Mouse (Mus musculus): ENCODE data around the gene Trim44. TPM values are rescaled to one million over a fixed set of nuclear protein-coding genes. Genes with fewer than 3 reads are reported as not detected.

Gene Trim44
- polyA plus RNA-seq, 1 experiment from 2014 or later, result 16.2 TPM

DNA sequence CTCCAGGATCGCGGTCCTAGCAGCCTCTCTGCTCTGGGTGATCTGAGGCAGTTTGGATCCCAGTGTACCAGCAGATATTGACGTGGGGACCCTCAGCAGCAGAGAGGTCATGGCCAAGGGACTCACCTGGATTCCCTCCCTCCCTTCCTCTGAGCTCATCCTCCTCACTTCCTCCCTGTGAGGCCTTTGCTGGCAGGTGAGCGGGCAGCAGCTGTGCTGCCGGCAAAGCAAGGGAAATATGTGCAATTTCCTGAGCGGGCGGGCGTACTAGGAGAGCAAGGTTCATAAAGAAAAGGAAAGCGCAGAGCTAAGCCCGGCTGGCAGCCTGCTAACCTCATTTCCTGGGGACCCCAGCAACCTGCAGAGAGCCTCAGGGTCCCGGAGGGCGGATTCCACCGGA is 148.5 kb downstream of the Trim44 start:
- H3K9me3 ChIP-seq (replicated peaks; ENCODE audit: control insufficient read depth, low read length), result no peaks in the 10 kb centered on the region
- 12% methylated on average over 13 of the region's 13 CpGs for WGBS
- peaks cover 19% of the 10 kb centered on the region for H3K4me1 ChIP-seq (ENCODE audit: control insufficient read depth, insufficient read depth, low read length)
- no peaks in the 10 kb centered on the region for H3K36me3 ChIP-seq (ENCODE audit: control insufficient read depth, insufficient read depth, low read length)
- H3K27me3 ChIP-seq (ENCODE audit: control insufficient read depth, insufficient read depth, low read length), result peaks cover 10% of the 10 kb centered on the region
- H3K4me3 ChIP-seq (replicated peaks; ENCODE audit: low read length), result peak overlapping the region; percentile 21; the same call in 1 of the 2 replicates
- ATAC-seq (ENCODE audit: insufficient read depth, low FRiP score), result peak; percentile 33; the same call in 1 of the 2 replicates
- peak overlapping the region; percentile 48; the same call in 1 of the 2 replicates for H3K9ac ChIP-seq (ENCODE audit: low read length)
- peak overlapping the region; percentile 38 for H3K4me2 ChIP-seq (ENCODE audit: low read depth, low read length)
- H3K27ac ChIP-seq (ENCODE audit: low read length), result no peak overlapping the region

DNA sequence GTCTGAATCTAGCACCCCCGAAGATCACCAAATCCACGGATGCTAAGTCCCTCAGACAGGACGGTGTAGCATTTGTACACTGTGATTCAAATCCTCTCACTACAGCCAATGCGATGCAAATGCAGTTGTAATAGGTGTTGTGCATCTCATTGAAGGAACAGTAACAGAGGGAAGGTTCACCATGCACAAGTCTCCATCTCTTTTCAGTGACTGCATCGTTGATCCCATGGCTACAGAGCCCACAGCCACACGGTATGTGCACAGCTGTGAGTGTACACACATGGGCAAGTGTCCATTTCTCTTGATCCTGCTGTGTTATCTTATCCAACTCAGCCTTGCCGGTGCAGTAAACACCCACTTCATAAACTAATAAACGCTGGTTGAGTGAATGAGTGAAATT is 148.9 kb downstream of the Trim44 start:
- H3K9me3 ChIP-seq (replicated peaks; ENCODE audit: control insufficient read depth, low read length), result no peaks in the 10 kb centered on the region
- H3K27ac ChIP-seq (ENCODE audit: low read length), result no peak overlapping the region
- H3K27me3 ChIP-seq (ENCODE audit: control insufficient read depth, insufficient read depth, low read length), result peaks cover 10% of the 10 kb centered on the region
- H3K9ac ChIP-seq (ENCODE audit: low read length), result no peak overlapping the region
- peak overlapping the region; percentile 38; the same call in 1 of the 2 replicates for H3K4me2 ChIP-seq (ENCODE audit: low read depth, low read length)
- no peak for ATAC-seq (ENCODE audit: insufficient read depth, low FRiP score)
- no peaks in the 10 kb centered on the region for H3K36me3 ChIP-seq (ENCODE audit: control insufficient read depth, insufficient read depth, low read length)
- 27% methylated on average over 8 of the region's 8 CpGs for WGBS
- H3K4me3 ChIP-seq (replicated peaks; ENCODE audit: low read length), result no peak overlapping the region
- H3K4me1 ChIP-seq (ENCODE audit: control insufficient read depth, insufficient read depth, low read length), result peaks cover 19% of the 10 kb centered on the region

DNA sequence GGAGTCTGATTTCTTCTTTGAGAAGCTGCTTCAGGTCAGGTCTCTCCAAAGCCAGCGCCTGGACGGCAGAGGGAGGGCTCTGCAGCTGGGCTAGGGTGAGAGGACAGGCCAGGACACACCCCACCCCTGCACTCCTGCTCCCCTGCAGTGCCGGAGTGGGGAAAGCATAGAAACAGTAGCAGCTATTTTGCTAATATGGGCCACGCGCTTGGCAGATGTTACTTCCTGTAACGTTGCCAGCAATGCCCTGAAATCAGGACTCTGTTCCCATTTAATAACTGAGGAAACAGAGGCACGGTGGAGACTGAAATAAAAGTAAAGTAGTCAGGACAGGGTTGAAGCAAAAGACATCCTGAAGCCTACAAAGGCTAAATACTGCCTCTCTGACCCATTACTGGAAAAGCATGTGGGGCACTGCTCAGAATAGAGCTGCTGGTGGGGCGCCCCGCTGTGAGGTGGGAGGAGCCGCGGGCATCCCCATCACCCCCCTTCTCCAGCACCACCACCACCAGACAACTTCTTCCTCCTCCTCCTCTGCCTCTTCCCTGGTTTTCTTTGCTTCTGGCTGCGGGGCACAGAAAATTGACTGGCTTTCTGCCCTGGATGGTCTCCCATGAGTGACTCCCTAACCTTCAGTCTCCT is 149.5 kb downstream of the Trim44 start:
- no peak overlapping the region for H3K4me3 ChIP-seq (replicated peaks; ENCODE audit: low read length)
- WGBS, result 7% methylated on average over 12 of the region's 12 CpGs
- H3K9ac ChIP-seq (ENCODE audit: low read length), result no peak overlapping the region
- H3K4me2 ChIP-seq (ENCODE audit: low read depth, low read length), result peak overlapping the region; percentile 27
- H3K27me3 ChIP-seq (ENCODE audit: control insufficient read depth, insufficient read depth, low read length), result peaks cover 10% of the 10 kb centered on the region
- H3K9me3 ChIP-seq (replicated peaks; ENCODE audit: control insufficient read depth, low read length), result no peaks in the 10 kb centered on the region
- ATAC-seq (ENCODE audit: insufficient read depth, low FRiP score), result no peak
- no peaks in the 10 kb centered on the region for H3K36me3 ChIP-seq (ENCODE audit: control insufficient read depth, insufficient read depth, low read length)
- no peak overlapping the region for H3K27ac ChIP-seq (ENCODE audit: low read length)
- peaks cover 19% of the 10 kb centered on the region for H3K4me1 ChIP-seq (ENCODE audit: control insufficient read depth, insufficient read depth, low read length)

DNA sequence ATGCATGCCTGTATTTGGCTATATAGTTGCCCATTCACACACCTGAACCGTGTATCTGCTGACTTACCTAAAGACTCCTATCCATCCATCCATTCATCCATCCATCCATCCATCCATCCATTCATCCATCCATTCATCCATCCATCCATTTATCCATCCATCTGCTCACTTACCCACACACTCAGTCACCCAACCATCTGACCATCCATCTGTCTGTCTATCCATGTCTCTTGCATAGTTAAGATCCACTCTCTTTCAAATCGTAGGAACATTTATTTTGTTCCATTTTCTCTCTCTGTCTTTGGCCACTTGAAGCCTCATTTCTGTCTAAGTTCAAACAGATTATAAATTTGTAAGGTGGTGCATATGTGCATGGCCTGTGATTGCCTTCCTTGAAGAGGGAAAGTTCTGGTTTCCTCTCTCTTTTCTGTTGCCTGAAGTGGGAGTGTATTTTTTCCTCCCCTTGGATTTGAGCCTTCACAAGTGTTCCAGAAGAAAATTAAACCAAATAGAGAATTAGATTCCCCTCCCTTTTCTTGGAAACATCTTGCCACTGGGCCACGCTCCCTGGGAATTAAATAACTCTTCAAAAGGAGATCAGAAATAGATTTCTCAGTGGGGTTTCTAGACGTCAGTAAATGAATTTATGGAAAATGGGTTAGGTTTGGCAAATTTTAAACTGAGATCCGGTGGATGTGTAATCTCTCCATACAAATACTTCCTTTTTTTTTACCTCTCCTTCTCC is 150.9 kb downstream of the Trim44 start:
- Histone ChIP-seq H3K4me1 (ENCODE audit: control insufficient read depth, insufficient read depth, low read length) (peaks cover 19% of the 10 kb centered on the region), H3K4me3 (replicated peaks; ENCODE audit: low read length) (no peak overlapping the region), H3K27me3 (ENCODE audit: control insufficient read depth, insufficient read depth, low read length) (peaks cover 10% of the 10 kb centered on the region), H3K4me2 (ENCODE audit: low read depth, low read length) (no peak overlapping the region), H3K9ac (ENCODE audit: low read length) (no peak overlapping the region), H3K36me3 (ENCODE audit: control insufficient read depth, insufficient read depth, low read length) (no peaks in the 10 kb centered on the region), H3K27ac (ENCODE audit: low read length) (no peak overlapping the region), H3K9me3 (replicated peaks; ENCODE audit: control insufficient read depth, low read length) (no peaks in the 10 kb centered on the region)
- 71% methylated on average over 5 of the region's 5 CpGs for WGBS
- ATAC-seq (ENCODE audit: insufficient read depth, low FRiP score), result no peak

DNA sequence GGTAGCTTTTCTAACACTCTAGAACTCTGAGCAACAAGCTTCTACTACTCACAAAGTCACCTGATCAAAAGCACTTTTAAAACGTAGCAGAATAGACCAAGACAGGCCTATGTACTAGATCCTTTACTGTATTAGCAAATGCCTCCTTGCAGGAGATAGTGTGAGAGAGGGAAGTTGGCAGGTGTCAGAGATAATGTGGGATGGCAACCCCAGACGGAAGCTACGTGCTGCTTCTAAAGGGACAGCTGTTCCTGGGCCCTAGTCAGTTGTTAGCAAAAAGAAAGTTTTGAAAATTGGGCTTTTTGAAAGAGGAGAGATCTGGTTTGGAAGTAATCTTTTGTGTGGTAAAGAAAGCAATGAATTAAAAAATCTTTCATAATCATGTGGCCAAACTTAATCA is 151.5 kb downstream of the Trim44 start:
- no peaks in the 10 kb centered on the region for H3K36me3 ChIP-seq (ENCODE audit: control insufficient read depth, insufficient read depth, low read length)
- ATAC-seq (ENCODE audit: insufficient read depth, low FRiP score), result no peak
- H3K27me3 ChIP-seq (ENCODE audit: control insufficient read depth, insufficient read depth, low read length), result peaks cover 10% of the 10 kb centered on the region
- H3K4me1 ChIP-seq (ENCODE audit: control insufficient read depth, insufficient read depth, low read length), result peaks cover 19% of the 10 kb centered on the region
- no peak overlapping the region for H3K4me3 ChIP-seq (replicated peaks; ENCODE audit: low read length)
- WGBS, result 75% methylated on average over 3 of the region's 3 CpGs
- H3K9ac ChIP-seq (ENCODE audit: low read length), result no peak overlapping the region
- no peak overlapping the region for H3K4me2 ChIP-seq (ENCODE audit: low read depth, low read length)
- no peaks in the 10 kb centered on the region for H3K9me3 ChIP-seq (replicated peaks; ENCODE audit: control insufficient read depth, low read length)
- H3K27ac ChIP-seq (ENCODE audit: low read length), result no peak overlapping the region

DNA sequence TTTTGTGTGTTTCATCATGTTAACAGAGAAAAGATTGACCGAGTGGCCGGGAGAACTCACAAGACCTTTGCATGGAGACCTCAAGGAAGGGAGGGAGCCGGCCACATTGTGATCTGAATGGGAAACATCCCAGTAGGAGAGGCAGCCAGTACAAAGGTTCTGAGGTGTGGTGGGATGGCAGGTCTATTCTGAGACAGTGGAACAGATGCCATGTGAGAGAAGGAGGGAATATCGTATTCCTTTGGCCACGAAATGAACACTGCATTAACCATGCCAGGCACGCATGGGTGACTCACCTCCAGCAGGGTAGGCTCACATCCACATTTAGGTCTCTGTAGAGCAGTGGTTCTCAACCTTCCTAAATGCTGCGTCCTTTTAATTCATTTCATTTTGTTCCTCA is 154.4 kb downstream of the Trim44 start:
- H3K9ac ChIP-seq (ENCODE audit: low read length), result no peak overlapping the region
- no peaks in the 10 kb centered on the region for H3K36me3 ChIP-seq (ENCODE audit: control insufficient read depth, insufficient read depth, low read length)
- no peaks in the 10 kb centered on the region for H3K9me3 ChIP-seq (replicated peaks; ENCODE audit: control insufficient read depth, low read length)
- H3K4me1 ChIP-seq (ENCODE audit: control insufficient read depth, insufficient read depth, low read length), result peaks cover 6% of the 10 kb centered on the region
- H3K27me3 ChIP-seq (ENCODE audit: control insufficient read depth, insufficient read depth, low read length), result peaks cover 5% of the 10 kb centered on the region
- no peak overlapping the region for H3K4me2 ChIP-seq (ENCODE audit: low read depth, low read length)
- H3K27ac ChIP-seq (ENCODE audit: low read length), result no peak overlapping the region
- no peak overlapping the region for H3K4me3 ChIP-seq (replicated peaks; ENCODE audit: low read length)
- no peak for ATAC-seq (ENCODE audit: insufficient read depth, low FRiP score)
- WGBS, result 81% methylated on average over 7 of the region's 7 CpGs

DNA sequence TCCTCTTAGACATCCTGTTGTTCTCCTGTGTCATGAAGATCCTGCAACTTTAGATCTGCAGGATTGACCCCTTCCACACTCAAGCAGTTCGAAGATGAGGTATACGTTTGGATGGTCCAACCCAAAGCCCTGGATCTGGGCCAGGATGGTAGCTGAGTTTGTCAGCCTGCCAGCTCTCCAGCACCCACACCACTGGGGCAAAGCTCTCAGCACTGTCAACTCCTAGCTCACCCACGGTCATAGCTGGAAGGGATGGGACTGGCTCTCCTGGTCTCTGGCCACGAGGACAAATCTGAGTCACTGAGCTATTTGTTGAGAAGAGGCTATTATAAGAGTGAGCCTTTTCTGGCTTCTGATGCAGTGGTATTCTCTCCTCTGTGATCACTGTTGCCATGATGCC is 155.0 kb downstream of the Trim44 start:
- 58% methylated on average over 4 of the region's 4 CpGs for WGBS
- ATAC-seq (ENCODE audit: insufficient read depth, low FRiP score), result peak; percentile 47; the same call in 1 of the 2 replicates
- Histone ChIP-seq H3K4me1 (ENCODE audit: control insufficient read depth, insufficient read depth, low read length) (peaks cover 2% of the 10 kb centered on the region; the same call in 1 of the 2 replicates), H3K9me3 (replicated peaks; ENCODE audit: control insufficient read depth, low read length) (no peaks in the 10 kb centered on the region), H3K4me2 (ENCODE audit: low read depth, low read length) (no peak overlapping the region), H3K9ac (ENCODE audit: low read length) (no peak overlapping the region), H3K27ac (ENCODE audit: low read length) (no peak overlapping the region), H3K4me3 (replicated peaks; ENCODE audit: low read length) (no peak overlapping the region), H3K27me3 (ENCODE audit: control insufficient read depth, insufficient read depth, low read length) (no peaks in the 10 kb centered on the region; the same call in 1 of the 2 replicates), H3K36me3 (ENCODE audit: control insufficient read depth, insufficient read depth, low read length) (no peaks in the 10 kb centered on the region)

Other genes starting within 250 kb of the Trim44 start
- 50.0 and 53.2 TPM in 2 replicates for gene Ldlrad3, start 221.4 kb downstream of the Trim44 start, polyA plus RNA-seq (2015; fragmentation: Nextera tagmentation; extraction: Ambion mirVana)
- 2.8 and 3.9 TPM in 2 replicates for gene Fjx1, start 44.7 kb upstream of the Trim44 start, polyA plus RNA-seq (2015; fragmentation: Nextera tagmentation; extraction: Ambion mirVana)
- gene Pamr1, start 142.2 kb upstream of the Trim44 start, polyA plus RNA-seq (2015; fragmentation: Nextera tagmentation; extraction: Ambion mirVana), result 34.5 and 35.2 TPM in 2 replicates